Mouse (Mus musculus) embryonic facial prominence, embryonic 11.5 days (tissue): Measurements from ENCODE around the gene Pfkm. TPM values are rescaled to one million over a fixed set of nuclear protein-coding genes. Genes with fewer than 3 reads are reported as not detected.

Experiments used
- ATAC-seq: fragments of 200-750 bp; cut with Nextera tagmentation; replicated peaks from 2 replicates; pipeline ENCODE4 v1.8.0; 2017; ENCODE audit warnings: low read depth; ENCODE audit not compliant: insufficient number of reproducible peaks, low FRiP score, low TSS enrichment
- DNase-seq: peaks from one replicate; pipeline ENCODE4 v3.0.0-alpha.2; 2015; ENCODE audit warnings: low spot score
- H3K27ac ChIP-seq: fragments of 300-500 bp; sonication (generic); replicated peaks from 2 replicates; pipeline ENCODE4 v1.5.1; 2014; ENCODE audit warnings: mild to moderate bottlenecking, low read depth, low read length, control low read depth
- H3K27me3 ChIP-seq: fragments of 300-500 bp; sonication (generic); 2 replicates; pipeline ENCODE4 v1.6.1; 2014; ENCODE audit warnings: mild to moderate bottlenecking, low read length, moderate library complexity, mixed read lengths; ENCODE audit not compliant: control insufficient read depth, insufficient read depth
- H3K36me3 ChIP-seq: fragments of 300-500 bp; sonication (generic); replicated peaks from 2 replicates; pipeline ENCODE4 v1.6.1; 2014; ENCODE audit warnings: low read depth, mild to moderate bottlenecking, low read length, moderate library complexity, mixed read lengths; ENCODE audit not compliant: control insufficient read depth, insufficient read depth
- H3K4me1 ChIP-seq: fragments of 300-500 bp; sonication (generic); 2 replicates; pipeline ENCODE4 v1.6.1; 2014; ENCODE audit warnings: low read length, mixed read lengths; ENCODE audit not compliant: control insufficient read depth, insufficient read depth
- H3K4me2 ChIP-seq: fragments of 300-500 bp; sonication (generic); 2 replicates; pipeline ENCODE4 v1.6.1; 2014; ENCODE audit warnings: low read depth, mild to moderate bottlenecking, control low read depth, low read length, moderate library complexity
- H3K4me3 ChIP-seq: fragments of 300-500 bp; sonication (generic); 2 replicates; pipeline ENCODE4 v1.5.1; 2014; ENCODE audit warnings: low read depth, low read length, control low read depth
- H3K9ac ChIP-seq: fragments of 300-500 bp; sonication (generic); replicated peaks from 2 replicates; pipeline ENCODE4 v1.6.1; 2014; ENCODE audit warnings: mild to moderate bottlenecking, control low read depth, low read length
- H3K9me3 ChIP-seq: fragments of 300-500 bp; sonication (generic); replicated peaks from 2 replicates; pipeline ENCODE4 v1.6.1; 2016; ENCODE audit warnings: mild to moderate bottlenecking, low read length, inconsistent platforms, mixed read lengths; ENCODE audit not compliant: control insufficient read depth
- WGBS: fragments of 180-500 bp; shearing (Covaris S2); extraction: QIAGEN DNeasy Blood & Tissue Kit; methylation state at CpG from one replicate; pipeline ENCODE4 v1.1.7; 2014; 5-methylcytosine and 5-hydroxymethylcytosine counted together
- polyA plus RNA-seq: library from polyadenylated mRNA; unstranded; fragments of >200 nt; fragmentation: Nextera tagmentation; extraction: Ambion mirVana; gene quantifications from 2 replicates; pipeline ENCODE4 v1.2.1, GENCODE M21; 2014

The Pfkm gene
- polyA plus RNA-seq, 1 experiment from 2014 or later, result 37.4 TPM

- WGBS, result 87% methylated on average over 6 of the region's 6 CpGs
- H3K9me3 ChIP-seq, result no peaks in the 10 kb centered on the region
- no peaks in the 10 kb centered on the region for H3K27me3 ChIP-seq
- H3K27ac ChIP-seq, result no peak overlapping the region
- no peak for ATAC-seq
- no peak overlapping the region for H3K9ac ChIP-seq
- no peaks in the 10 kb centered on the region for H3K36me3 ChIP-seq
- H3K4me1 ChIP-seq, result no peaks in the 10 kb centered on the region; the same call in 1 of the 2 replicates
- H3K4me3 ChIP-seq, result no peak overlapping the region
- H3K4me2 ChIP-seq, result no peak overlapping the region
- no peak for DNase-seq
Observed at GRCm38 (mm10) chr15:98107230-98107629, 14.8 kb downstream of the Pfkm start.

DNA sequence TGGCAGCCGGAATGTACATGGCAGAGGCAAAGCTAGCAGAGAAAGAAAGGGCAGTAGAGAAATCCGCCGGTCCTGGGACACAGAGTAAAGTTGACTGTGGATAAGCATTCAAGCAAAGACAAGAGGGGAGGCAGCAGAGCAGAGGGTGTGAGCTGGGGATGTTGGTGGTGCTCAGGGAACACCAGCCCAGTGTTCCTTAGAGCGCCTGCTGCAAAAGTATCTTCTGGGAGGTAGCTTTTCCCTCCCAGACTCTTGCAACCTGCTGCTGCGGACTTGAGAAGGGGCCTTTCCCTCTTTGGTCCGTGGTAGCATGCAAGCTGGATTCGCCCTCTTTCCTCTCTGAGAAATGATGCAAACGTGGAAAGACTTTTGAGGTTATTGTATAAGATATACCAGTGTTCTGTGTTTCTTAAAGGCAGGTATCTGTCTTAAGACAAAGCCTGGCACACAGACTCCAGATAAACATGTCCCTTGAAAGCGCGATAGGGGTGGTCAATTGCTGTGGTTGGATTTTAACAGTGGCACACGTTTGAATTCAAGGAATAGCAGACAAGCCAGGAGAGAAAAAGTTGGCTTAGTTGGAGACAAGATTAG, 15.4 kb downstream of the Pfkm start:
- no peak for ATAC-seq
- WGBS, result 38% methylated on average over 11 of the region's 11 CpGs
- peak overlapping the region; percentile 54 for H3K4me3 ChIP-seq

GRCm38 (mm10) chr15:98108297-98109152, 16.1 kb downstream of the Pfkm start:
- Histone ChIP-seq H3K4me2 (peak overlapping the region; percentile 79), H3K27me3 (no peaks in the 10 kb centered on the region), H3K27ac (peak overlapping the region; percentile 57; the same call in 1 of the 2 replicates), H3K9me3 (no peaks in the 10 kb centered on the region), H3K4me1 (no peaks in the 10 kb centered on the region; the same call in 1 of the 2 replicates), H3K4me3 (peak overlapping the region; percentile 54), H3K36me3 (no peaks in the 10 kb centered on the region), H3K9ac (peak overlapping the region; percentile 86)
- 4% methylated on average over 37 of the region's 37 CpGs for WGBS
- DNase-seq, result peak; percentile 91
- peak; percentile 94 for ATAC-seq

More for the DNA sequence above, 15.4 kb downstream of the Pfkm start:
- DNase-seq, result no peak
- Histone ChIP-seq H3K9ac (peak overlapping the region; percentile 86), H3K4me1 (no peaks in the 10 kb centered on the region; the same call in 1 of the 2 replicates), H3K27me3 (no peaks in the 10 kb centered on the region), H3K27ac (0 out of 2 replicates have a peak overlapping the region, but pooled peaks have one; percentile 16), H3K4me2 (peak overlapping the region; percentile 79), H3K36me3 (no peaks in the 10 kb centered on the region), H3K9me3 (no peaks in the 10 kb centered on the region)

GRCm38 (mm10) chr15:98111791-98112190, 19.4 kb downstream of the Pfkm start:
- Histone ChIP-seq H3K36me3 (no peaks in the 10 kb centered on the region), H3K9ac (no peak overlapping the region), H3K4me1 (no peaks in the 10 kb centered on the region; the same call in 1 of the 2 replicates), H3K4me2 (no peak overlapping the region), H3K27ac (no peak overlapping the region), H3K4me3 (no peak overlapping the region), H3K9me3 (no peaks in the 10 kb centered on the region), H3K27me3 (no peaks in the 10 kb centered on the region)
- no peak for ATAC-seq
- 83% methylated on average over 5 of the region's 5 CpGs for WGBS
- no peak for DNase-seq

DNA sequence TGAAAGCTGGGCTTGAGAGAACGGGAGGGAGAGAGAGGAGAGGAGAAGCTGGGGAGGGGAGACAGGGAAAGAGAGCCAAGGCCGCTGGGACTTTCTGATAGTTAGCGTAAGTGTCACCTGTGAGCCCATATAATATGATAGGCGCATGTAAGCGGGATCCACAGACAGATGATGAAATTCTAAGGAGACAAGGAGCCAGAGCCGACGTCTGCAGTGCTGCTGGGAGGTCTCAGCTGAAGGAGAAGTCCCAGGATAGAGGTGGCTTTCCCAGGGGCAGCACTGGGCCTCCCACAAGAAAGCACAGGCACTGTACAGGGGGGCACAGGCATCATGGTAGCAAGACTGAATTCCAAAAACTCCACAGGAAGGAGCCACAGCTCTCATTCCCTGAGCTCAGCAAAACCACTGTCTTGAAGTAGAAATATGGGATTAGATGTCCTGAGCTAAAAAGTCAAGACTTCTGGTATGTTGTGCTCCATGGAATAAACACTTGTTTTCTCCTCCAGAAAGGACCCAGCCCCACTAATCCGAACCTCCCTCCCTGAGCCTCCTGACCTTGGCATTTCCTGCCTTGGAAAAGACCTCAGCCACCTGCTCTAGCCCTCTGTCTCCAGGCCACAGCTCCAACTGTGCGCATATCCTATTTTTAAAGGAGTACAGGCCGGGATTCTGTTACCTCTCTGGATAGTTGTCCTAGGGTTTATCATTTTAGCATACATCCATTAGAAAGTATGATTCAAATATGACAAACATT, 21.9 kb downstream of the Pfkm start:
- Histone ChIP-seq H3K9me3 (no peaks in the 10 kb centered on the region), H3K4me1 (no peaks in the 10 kb centered on the region), H3K9ac (no peak overlapping the region), H3K36me3 (no peaks in the 10 kb centered on the region), H3K27me3 (no peaks in the 10 kb centered on the region), H3K4me2 (no peak overlapping the region), H3K4me3 (no peak overlapping the region), H3K27ac (no peak overlapping the region)
- DNase-seq, result no peak
- ATAC-seq, result no peak
- 86% methylated on average over 10 of the region's 10 CpGs for WGBS

GRCm38 (mm10) chr15:98114852-98115778, 22.7 kb downstream of the Pfkm start:
- no peak for DNase-seq
- no peak overlapping the region for H3K9ac ChIP-seq
- H3K27me3 ChIP-seq, result no peaks in the 10 kb centered on the region
- H3K4me2 ChIP-seq, result no peak overlapping the region
- no peak overlapping the region for H3K27ac ChIP-seq
- H3K9me3 ChIP-seq, result no peaks in the 10 kb centered on the region
- H3K36me3 ChIP-seq, result no peaks in the 10 kb centered on the region
- no peak for ATAC-seq
- no peak overlapping the region for H3K4me3 ChIP-seq
- H3K4me1 ChIP-seq, result no peaks in the 10 kb centered on the region
- WGBS, result 82% methylated on average over 10 of the region's 10 CpGs

DNA sequence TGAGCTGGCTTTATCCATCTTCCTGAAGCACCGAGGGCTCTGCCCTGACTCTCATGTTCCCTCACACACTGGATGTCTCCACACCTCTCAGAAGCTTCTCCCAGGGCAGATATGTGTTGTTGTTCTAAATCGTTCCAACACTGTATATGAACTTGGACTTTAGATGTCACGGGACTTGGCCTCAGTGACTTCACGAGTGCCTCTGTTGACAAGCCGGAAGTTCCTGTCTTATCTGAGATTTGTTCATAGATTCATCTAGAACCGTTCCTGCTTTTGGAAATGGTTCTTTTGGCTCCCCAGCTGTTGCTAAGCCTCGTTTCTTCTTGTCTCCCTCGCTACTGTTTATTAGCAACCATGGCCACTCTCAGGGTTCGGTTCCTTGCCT, 23.4 kb downstream of the Pfkm start:
- H3K4me3 ChIP-seq, result no peak overlapping the region
- H3K36me3 ChIP-seq, result no peaks in the 10 kb centered on the region
- no peak overlapping the region for H3K9ac ChIP-seq
- no peak for ATAC-seq
- no peaks in the 10 kb centered on the region for H3K27me3 ChIP-seq
- 92% methylated on average over 9 of the region's 9 CpGs for WGBS
- no peaks in the 10 kb centered on the region for H3K4me1 ChIP-seq
- no peak overlapping the region for H3K27ac ChIP-seq
- no peak overlapping the region for H3K4me2 ChIP-seq
- H3K9me3 ChIP-seq, result no peaks in the 10 kb centered on the region
- DNase-seq, result no peak
